Mouse (Mus musculus): ENCODE results near the gene Gm9821. TPM values are rescaled to one million over a fixed set of nuclear protein-coding genes. Genes with fewer than 3 reads are reported as not detected.

The Gm9821 gene
- not detected for polyA plus RNA-seq (2014; fragmentation: Illumina TruSeq; extraction: RNeasy Lipid Tissue Mini Kit (QIAGEN cat#74804); ENCODE audit: low read depth, low replicate concordance)

DNA sequence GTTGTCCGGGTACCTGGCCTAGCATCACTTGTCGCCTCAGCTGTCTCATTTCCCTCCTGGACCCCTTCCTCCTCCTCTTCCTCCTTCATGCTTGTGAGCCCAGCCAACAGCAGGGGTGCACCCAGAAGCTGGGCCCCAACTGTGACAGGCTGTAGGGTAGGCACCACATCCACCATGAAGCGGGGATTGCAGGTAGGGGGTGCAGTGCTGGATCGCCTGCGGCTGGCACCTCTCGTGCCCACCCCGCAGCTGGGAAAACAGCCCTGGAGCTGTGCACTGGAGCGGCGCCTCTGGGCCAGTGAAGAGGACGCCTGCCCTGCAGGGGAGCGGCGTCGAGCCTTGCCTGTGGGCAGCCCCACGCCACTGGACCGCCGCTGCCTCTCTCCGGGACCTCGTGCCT lies at the start of gene Gm9821:
Gene Gm9821, plus strand, starts transcription at position 221 of the 400 bp plus-strand sequence.

GRCm38 (mm10) chr2:91926949-91927348 lies 18.6 kb upstream of the Gm9821 start, which contains the start of gene Chrm4:
Gene Chrm4 (plus strand): TSS chr2:91927249.

GRCm38 (mm10) chr2:91932160-91932711 lies 13.3 kb upstream of the Gm9821 start, which contains the start of gene Mdk:
Gene Mdk (minus strand): TSS chr2:91932297.

DNA sequence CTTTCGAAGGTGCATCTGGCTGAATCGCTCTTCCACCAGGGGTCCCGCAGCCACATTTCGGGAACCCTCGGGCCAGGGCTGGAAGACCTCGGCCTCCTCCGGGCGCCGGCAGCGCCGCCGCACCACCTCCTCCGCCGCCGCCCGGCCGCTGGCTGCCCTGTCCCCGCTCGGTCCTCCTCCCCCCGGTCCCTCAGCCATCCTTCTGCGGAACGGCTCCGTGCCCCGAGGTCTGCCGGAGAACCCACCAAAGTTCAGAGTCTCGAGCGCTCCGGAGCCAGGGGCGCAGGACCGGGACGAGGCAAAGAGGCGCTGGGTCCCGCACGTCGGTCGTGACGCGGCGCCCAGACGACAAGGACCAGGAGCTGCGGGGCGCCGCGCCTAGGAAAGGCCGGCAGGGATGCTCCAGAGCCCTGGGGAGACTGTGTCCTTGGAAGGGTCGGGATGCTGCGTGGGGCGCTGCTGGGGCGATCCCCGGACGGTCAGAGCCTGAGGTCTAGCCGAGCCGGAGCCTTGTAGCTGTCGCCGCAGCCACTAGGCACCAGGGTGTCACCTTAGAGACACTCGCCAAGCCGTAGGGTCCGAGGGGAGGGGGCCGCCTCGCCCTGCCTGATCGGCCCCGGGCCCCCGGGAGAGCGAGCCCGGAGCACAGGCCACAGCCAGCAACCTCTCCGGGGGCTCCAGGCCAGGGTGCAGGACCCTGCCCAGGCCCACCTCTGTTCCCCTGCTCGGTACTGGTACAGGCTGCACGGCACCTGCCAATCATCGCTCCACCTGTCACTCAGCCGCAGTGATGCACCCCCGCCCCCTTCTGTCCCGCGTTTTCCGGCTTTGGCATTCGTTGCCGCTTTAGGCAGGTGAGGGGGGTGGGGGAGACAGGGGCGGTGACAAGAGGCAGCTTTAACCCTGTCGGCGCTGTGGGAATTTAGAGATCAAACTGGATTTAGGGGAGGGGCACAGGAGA lies 30.4 kb downstream of the Gm9821 start, which contains the start of gene Dgkz:
Gene Dgkz, minus strand, starts transcription at position 284 of the 961 bp plus-strand sequence.

Other genes starting within 250 kb of the Gm9821 start
- 37.1 TPM for gene Atg13, start 235.1 kb upstream of the Gm9821 start, polyA plus RNA-seq (2014; fragmentation: Illumina TruSeq; extraction: RNeasy Lipid Tissue Mini Kit (QIAGEN cat#74804); ENCODE audit: low read depth, low replicate concordance)
- 19.7 TPM for gene Harbi1, start 234.9 kb upstream of the Gm9821 start, polyA plus RNA-seq (2014; fragmentation: Illumina TruSeq; extraction: RNeasy Lipid Tissue Mini Kit (QIAGEN cat#74804); ENCODE audit: low read depth, low replicate concordance)
- 5.8 TPM for gene Ambra1, start 215.6 kb upstream of the Gm9821 start, polyA plus RNA-seq (2014; fragmentation: Illumina TruSeq; extraction: RNeasy Lipid Tissue Mini Kit (QIAGEN cat#74804); ENCODE audit: low read depth, low replicate concordance)
- gene Chrm4, start 18.5 kb upstream of the Gm9821 start, polyA plus RNA-seq (2014; fragmentation: Illumina TruSeq; extraction: RNeasy Lipid Tissue Mini Kit (QIAGEN cat#74804); ENCODE audit: low read depth, low replicate concordance), result not detected
- not detected for gene Mdk, start 13.4 kb upstream of the Gm9821 start, polyA plus RNA-seq (2014; fragmentation: Illumina TruSeq; extraction: RNeasy Lipid Tissue Mini Kit (QIAGEN cat#74804); ENCODE audit: low read depth, low replicate concordance)
- 2.0 TPM for gene Dgkz, start 30.2 kb downstream of the Gm9821 start, polyA plus RNA-seq (2014; fragmentation: Illumina TruSeq; extraction: RNeasy Lipid Tissue Mini Kit (QIAGEN cat#74804); ENCODE audit: low read depth, low replicate concordance)
- 4.0 TPM for gene Creb3l1, start 78.8 kb downstream of the Gm9821 start, polyA plus RNA-seq (2014; fragmentation: Illumina TruSeq; extraction: RNeasy Lipid Tissue Mini Kit (QIAGEN cat#74804); ENCODE audit: low read depth, low replicate concordance)
- 59.7 TPM for gene Phf21a, start 147.4 kb downstream of the Gm9821 start, polyA plus RNA-seq (2014; fragmentation: Illumina TruSeq; extraction: RNeasy Lipid Tissue Mini Kit (QIAGEN cat#74804); ENCODE audit: low read depth, low replicate concordance)

Data from adrenal gland, adult 10 weeks (tissue).